Mouse (Mus musculus) hindbrain, postnatal 0 days (tissue): ENCODE results near the gene Zfp853. TPM values are rescaled to one million over a fixed set of nuclear protein-coding genes. Genes with fewer than 3 reads are reported as not detected.

Experiments used
- ATAC-seq: fragments of 200-750 bp; cut with Nextera tagmentation; 2 replicates; pipeline ENCODE4 v1.8.0; 2017; ENCODE audit warnings: mild to moderate bottlenecking, moderate TSS enrichment, moderate library complexity
- DNase-seq: peaks from one replicate; pipeline ENCODE4 v3.0.0-alpha.2; 2015; ENCODE audit warnings: low spot score
- H3K27ac ChIP-seq: fragments of 300-500 bp; sonication (generic); 2 replicates; pipeline ENCODE4 v1.5.1; 2014; ENCODE audit warnings: mild to moderate bottlenecking
- H3K27me3 ChIP-seq: fragments of 300-500 bp; sonication (generic); 2 replicates; pipeline ENCODE4 v1.6.1; 2014; ENCODE audit warnings: low read length, mixed read lengths; ENCODE audit not compliant: insufficient read depth
- H3K36me3 ChIP-seq: fragments of 300-500 bp; sonication (generic); 2 replicates; pipeline ENCODE4 v1.6.1; 2014; ENCODE audit warnings: low read length, mixed read lengths; ENCODE audit not compliant: insufficient read depth
- H3K4me1 ChIP-seq: fragments of 300-500 bp; sonication (generic); 2 replicates; pipeline ENCODE4 v1.6.1; 2014; ENCODE audit warnings: antibody characterized with exemption, low read length, mixed read lengths; ENCODE audit not compliant: insufficient read depth
- H3K4me2 ChIP-seq: fragments of 300-500 bp; sonication (generic); 2 replicates; pipeline ENCODE4 v1.6.1; 2014; ENCODE audit warnings: low read depth, mild to moderate bottlenecking, low read length, moderate library complexity, mixed read lengths
- H3K4me3 ChIP-seq: fragments of 300-500 bp; sonication (generic); 2 replicates; pipeline ENCODE4 v1.5.1; 2014; ENCODE audit warnings: low read length
- H3K9ac ChIP-seq: fragments of 300-500 bp; sonication (generic); replicated peaks from 2 replicates; pipeline ENCODE4 v1.6.1; 2014; ENCODE audit warnings: mild to moderate bottlenecking, low read length, moderate library complexity, mixed read lengths
- H3K9me3 ChIP-seq: fragments of 300-500 bp; sonication (generic); 2 replicates; pipeline ENCODE4 v1.6.1; 2016; ENCODE audit warnings: low read length, mixed read lengths
- CTCF ChIP-seq: IDR thresholded peaks from 2 replicates; pipeline ENCODE4 v1.5.1; 2016; ENCODE audit warnings: antibody characterized with exemption, control low read depth, low read depth
- WGBS: fragments of 180-500 bp; shearing (Covaris S2); extraction: QIAGEN DNeasy Blood & Tissue Kit; methylation state at CpG from one replicate; pipeline ENCODE4 v1.1.7; 2014; 5-methylcytosine and 5-hydroxymethylcytosine counted together
- polyA plus RNA-seq: library from polyadenylated mRNA; unstranded; fragments of >200 nt; fragmentation: Nextera tagmentation; extraction: Ambion mirVana; gene quantifications from 2 replicates; pipeline ENCODE4 v1.2.1, GENCODE M21; 2015
- total RNA-seq: library from RNA; depleted of rRNA; stranded (reverse); fragments of >200 nt; gene quantifications from 2 replicates; pipeline ENCODE4 v1.2.3, GENCODE M21; 2014; rRNA removed

Gene Zfp853
- total and polyA plus RNA-seq, 2 experiments from 2014 or later: 0.53 to 33.5 TPM

GRCm38 (mm10) chr5:143252039-143252438 lies 41.4 kb downstream of the Zfp853 start:
- H3K4me2 ChIP-seq: no peak overlapping the region
- peaks cover 5% of the 10 kb centered on the region; the same call in 1 of the 2 replicates for H3K4me1 ChIP-seq
- no peak overlapping the region for H3K4me3 ChIP-seq
- H3K9ac ChIP-seq: no peak overlapping the region
- no peak for TF ChIP-seq CTCF
- no peaks in the 10 kb centered on the region for H3K9me3 ChIP-seq
- peaks cover 53% of the 10 kb centered on the region for H3K36me3 ChIP-seq
- ATAC-seq (no peak), DNase-seq (no peak)
- no peak overlapping the region for H3K27ac ChIP-seq
- no peaks in the 10 kb centered on the region; the same call in 1 of the 2 replicates for H3K27me3 ChIP-seq
- 71% methylated on average over 6 of the region's 6 CpGs for WGBS

- H3K4me3 ChIP-seq: no peak overlapping the region
- TF ChIP-seq CTCF: no peak
- peaks cover 72% of the 10 kb centered on the region for H3K36me3 ChIP-seq
- no peak overlapping the region for H3K27ac ChIP-seq
- ATAC-seq (no peak), DNase-seq (no peak)
- H3K4me2 ChIP-seq: no peak overlapping the region
- 97% methylated on average over 26 of the region's 26 CpGs for WGBS
- no peaks in the 10 kb centered on the region for H3K9me3 ChIP-seq
- H3K9ac ChIP-seq: no peak overlapping the region
- H3K27me3 ChIP-seq: no peaks in the 10 kb centered on the region
- H3K4me1 ChIP-seq: no peaks in the 10 kb centered on the region
These were observed 48.5 kb downstream of the Zfp853 start for GRCm38 (mm10) chr5:143244926-143245325.

Other genes with a start within 250 kb of the Zfp853 start
- gene Rnf216, start 180.6 kb downstream of the Zfp853 start, total RNA-seq: 28.0 and 32.7 TPM in 2 replicates
- gene Rnf216, start 180.6 kb downstream of the Zfp853 start, polyA plus RNA-seq: 25.3 and 29.7 TPM in 2 replicates
- gene Olfr718-ps1, start 146.0 kb downstream of the Zfp853 start, total RNA-seq: not detected in 2 replicates
- not detected in 2 replicates for gene Olfr718-ps1, start 146.0 kb downstream of the Zfp853 start, polyA plus RNA-seq
- gene Rbak, start 112.8 kb downstream of the Zfp853 start, total RNA-seq: 11.8 and 13.3 TPM in 2 replicates
- gene Rbak, start 112.8 kb downstream of the Zfp853 start, polyA plus RNA-seq: 9.3 and 10.0 TPM in 2 replicates
- gene Spdye4b, start 112.6 kb downstream of the Zfp853 start, total RNA-seq: 0.11 TPM in 1 of 2 replicates, not detected in the other
- not detected in 2 replicates for gene Spdye4b, start 112.6 kb downstream of the Zfp853 start, polyA plus RNA-seq
- 0.84 TPM in 1 of 2 replicates, not detected in the other for gene Spdye4a, start 66.7 kb downstream of the Zfp853 start, total RNA-seq
- not detected in 2 replicates for gene Spdye4a, start 66.7 kb downstream of the Zfp853 start, polyA plus RNA-seq
- 32.6 and 33.5 TPM in 2 replicates for gene Zfp12, start 58.5 kb downstream of the Zfp853 start, total RNA-seq
- gene Zfp12, start 58.5 kb downstream of the Zfp853 start, polyA plus RNA-seq: 12.2 and 12.3 TPM in 2 replicates
- 28.0 and 31.3 TPM in 2 replicates for gene Zfp316, start 23.6 kb downstream of the Zfp853 start, total RNA-seq
- 5.4 and 6.2 TPM in 2 replicates for gene Zfp316, start 23.6 kb downstream of the Zfp853 start, polyA plus RNA-seq
- 42.0 and 44.4 TPM in 2 replicates for gene E130309D02Rik, start 21.7 kb upstream of the Zfp853 start, total RNA-seq
- gene E130309D02Rik, start 21.7 kb upstream of the Zfp853 start, polyA plus RNA-seq: 21.7 and 23.9 TPM in 2 replicates
- gene Zdhhc4, start 35.6 kb upstream of the Zfp853 start, total RNA-seq: 79.6 and 84.4 TPM in 2 replicates
- 92.1 and 96.7 TPM in 2 replicates for gene Zdhhc4, start 35.6 kb upstream of the Zfp853 start, polyA plus RNA-seq
- gene Grid2ip, start 63.7 kb upstream of the Zfp853 start, total RNA-seq: 2.4 and 5.1 TPM in 2 replicates
- 1.2 and 2.3 TPM in 2 replicates for gene Grid2ip, start 63.7 kb upstream of the Zfp853 start, polyA plus RNA-seq
- gene Kdelr2, start 110.2 kb upstream of the Zfp853 start, total RNA-seq: 91.8 and 108 TPM in 2 replicates
- 140 and 143 TPM in 2 replicates for gene Kdelr2, start 110.2 kb upstream of the Zfp853 start, polyA plus RNA-seq
- gene Daglb, start 171.0 kb upstream of the Zfp853 start, total RNA-seq: 30.1 and 30.5 TPM in 2 replicates
- gene Daglb, start 171.0 kb upstream of the Zfp853 start, polyA plus RNA-seq: 19.3 and 20.3 TPM in 2 replicates
- gene Rac1, start 234.4 kb upstream of the Zfp853 start, total RNA-seq: 143 and 148 TPM in 2 replicates
- gene Rac1, start 234.4 kb upstream of the Zfp853 start, polyA plus RNA-seq: 412 and 436 TPM in 2 replicates